Mouse (Mus musculus) thymus, adult 2 months (tissue): ENCODE results near the gene Defb15. TPM values are rescaled to one million over a fixed set of nuclear protein-coding genes. Genes with fewer than 3 reads are reported as not detected.
"Not testable (repeated sequence)": the region's sequence is repeated elsewhere in the genome, so short reads cannot be mapped to it uniquely, and the experiment has no call there.

Experiments
- DNase-seq: peaks from one replicate; pipeline ENCODE4 v3.0.0; 2021
- H3K27ac ChIP-seq: fragments of 200-500 bp; 2 replicates; pipeline ENCODE4 v1.5.1; 2012; ENCODE audit warnings: low read length, control low read depth; ENCODE audit not compliant: control insufficient read depth, insufficient read depth
- H3K27me3 ChIP-seq: fragments of 200-500 bp; 2 replicates; pipeline ENCODE4 v1.6.1; 2012; ENCODE audit warnings: mild to moderate bottlenecking, low read length, moderate library complexity, mixed read lengths; ENCODE audit not compliant: control insufficient read depth, insufficient read depth
- H3K36me3 ChIP-seq: fragments of 200-500 bp; 2 replicates; pipeline ENCODE4 v1.6.1; 2012; ENCODE audit warnings: mild to moderate bottlenecking, low read length, moderate library complexity; ENCODE audit not compliant: control insufficient read depth, insufficient read depth
- H3K4me1 ChIP-seq: fragments of 200-500 bp; replicated peaks from 2 replicates; pipeline ENCODE4 v1.6.1; 2012; ENCODE audit warnings: low read length; ENCODE audit not compliant: control insufficient read depth, insufficient read depth
- H3K4me3 ChIP-seq: fragments of 200-500 bp; 2 replicates; pipeline ENCODE4 v1.5.1; 2012; ENCODE audit warnings: mild to moderate bottlenecking, low read length, control low read depth, moderate library complexity; ENCODE audit not compliant: control insufficient read depth, insufficient read depth
- CTCF ChIP-seq: fragments of 200-500 bp; IDR thresholded peaks from 2 replicates; pipeline ENCODE4 v1.5.1; 2012; ENCODE audit warnings: mild to moderate bottlenecking, control low read depth, low read length, moderate library complexity, borderline replicate concordance; ENCODE audit not compliant: control insufficient read depth, poor library complexity, insufficient read depth; ENCODE audit errors: extremely low read depth
- POLR2A ChIP-seq: fragments of 200-500 bp; IDR thresholded peaks from 2 replicates; pipeline ENCODE4 v1.6.1; 2012; ENCODE audit warnings: mild to moderate bottlenecking, low read length, control low read depth, moderate library complexity; ENCODE audit not compliant: control insufficient read depth, poor library complexity, insufficient read depth; ENCODE audit errors: extremely low read depth
- WGBS: fragments of 180-500 bp; shearing (Covaris S2); methylation state at CpG from one replicate; pipeline ENCODE4 v1.1.7; 2018; 5-methylcytosine and 5-hydroxymethylcytosine counted together
- polyA plus RNA-seq: library from polyadenylated mRNA; depleted of rRNA; stranded (reverse); fragments of >200 nt; gene quantifications from 2 replicates; pipeline ENCODE4 v1.2.3, GENCODE M21; 2012; rRNA removed

Defb15 gene
- polyA plus RNA-seq, 1 experiment: not detected

DNA sequence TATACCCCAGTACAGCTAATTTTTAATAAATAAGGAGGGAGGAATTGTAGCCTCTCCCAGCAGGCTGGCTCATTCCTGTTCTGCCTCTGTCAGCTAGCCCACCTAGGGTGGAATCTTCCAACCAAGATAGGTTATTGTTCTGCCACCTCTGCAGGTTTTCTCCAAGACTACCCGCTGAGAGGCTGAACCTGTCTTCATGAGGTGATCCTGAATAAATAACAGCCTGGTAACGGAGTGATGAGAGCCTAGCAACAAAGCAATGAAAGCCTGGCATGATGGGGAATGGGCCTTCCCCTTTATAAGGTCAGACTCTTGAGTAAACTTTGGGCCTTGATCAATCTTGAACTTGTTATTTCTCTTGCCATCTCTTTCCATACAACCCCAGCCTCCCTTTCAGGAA lies 20.0 kb downstream of the Defb15 start:
- Histone ChIP-seq H3K27me3 (no peaks in the 10 kb centered on the region), H3K27ac (no peak overlapping the region), H3K36me3 (no peaks in the 10 kb centered on the region), H3K4me1 (no peaks in the 10 kb centered on the region), H3K4me3 (no peak overlapping the region)
- no peak for DNase-seq
- WGBS: 50% methylated on average over 2 of the region's 2 CpGs
- no peak for TF ChIP-seq CTCF
- TF ChIP-seq POLR2A: no peak

DNA sequence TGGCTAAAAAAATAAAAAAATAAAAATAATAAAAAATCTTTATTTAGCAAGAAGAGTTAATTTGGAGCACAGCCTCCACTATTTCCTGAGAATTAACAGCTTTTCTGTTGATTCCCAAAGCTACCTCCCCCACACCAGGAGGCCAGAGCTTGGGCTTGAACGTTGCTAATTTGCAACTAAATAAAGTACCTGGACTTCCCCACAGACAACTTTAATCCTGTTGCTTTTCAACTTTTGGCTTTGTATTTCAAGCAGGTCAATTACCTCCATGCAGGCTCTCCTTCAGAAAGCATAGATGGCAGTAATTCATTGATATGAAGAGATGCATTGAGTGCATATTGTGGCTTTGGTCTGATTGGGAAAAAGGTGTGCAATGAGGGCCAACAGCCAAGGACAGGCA lies 20.6 kb downstream of the Defb15 start:
- Histone ChIP-seq H3K27me3 (no peaks in the 10 kb centered on the region), H3K4me3 (no peak overlapping the region), H3K27ac (no peak overlapping the region), H3K36me3 (no peaks in the 10 kb centered on the region), H3K4me1 (no peaks in the 10 kb centered on the region)
- WGBS: 19% methylated on average over 1 of the region's 1 CpGs
- DNase-seq: no peak
- TF ChIP-seq CTCF (no peak), POLR2A (no peak)

DNA sequence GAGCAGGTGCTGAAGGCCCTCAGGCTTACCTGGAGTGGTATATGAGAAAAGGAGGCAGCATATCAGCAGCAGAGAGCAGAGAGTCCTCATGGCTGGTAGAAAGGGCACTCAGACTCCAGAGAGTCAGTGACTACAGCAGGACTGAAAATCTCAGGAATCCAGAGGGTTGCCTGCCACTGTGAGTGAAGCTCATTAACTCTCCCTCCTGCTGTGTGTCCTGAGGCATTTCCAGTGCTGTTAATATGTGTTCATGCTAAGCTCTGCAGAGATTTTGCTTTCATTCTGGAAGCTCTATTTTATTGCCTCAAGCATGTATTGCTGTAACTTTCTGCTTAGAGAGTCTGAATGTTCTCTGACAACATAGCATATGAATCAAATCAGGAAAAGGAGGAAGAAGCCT lies 26.2 kb downstream of the Defb15 start, which contains the start of gene Defb11:
Gene Defb11 (minus strand): TSS at position 123 of the 400 bp plus-strand sequence.
- H3K36me3 ChIP-seq, H3K27me3 ChIP-seq, H3K4me1 ChIP-seq, H3K27ac ChIP-seq, H3K4me3 ChIP-seq, DNase-seq: not testable (repeated sequence)

DNA sequence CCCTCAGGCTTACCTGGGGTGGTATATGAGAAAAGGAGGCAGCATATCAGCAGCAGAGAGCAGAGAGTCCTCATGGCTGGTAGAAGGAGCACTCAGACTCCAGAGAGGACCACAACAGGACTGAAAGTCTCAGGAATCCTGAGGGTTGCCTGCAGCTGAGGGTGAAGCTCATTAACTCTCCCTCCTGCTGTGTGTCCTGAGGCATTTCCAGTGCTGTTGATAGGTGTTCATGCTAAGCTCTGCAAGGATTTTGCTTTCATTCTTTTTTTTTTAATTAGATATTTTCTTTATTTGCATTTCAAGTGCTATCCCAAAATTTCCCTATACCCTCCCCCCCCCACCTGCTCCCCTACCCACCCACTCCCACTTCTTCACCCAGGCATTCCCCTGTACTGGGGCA lies 47.2 kb downstream of the Defb15 start, which contains the start of gene Defb9:
Gene Defb9 (minus strand): TSS at position 101 of the 400 bp plus-strand sequence.
- not testable (repeated sequence) for H3K27ac ChIP-seq, H3K4me1 ChIP-seq, DNase-seq, H3K27me3 ChIP-seq, H3K4me3 ChIP-seq, H3K36me3 ChIP-seq

Other genes with a start within 250 kb of the Defb15 start
- gene AY761184, start 229.1 kb downstream of the Defb15 start, polyA plus RNA-seq: 0.36 TPM in 1 of 2 replicates, not detected in the other
- 0.50 and 0.77 TPM in 2 replicates for gene Defa24, start 198.2 kb downstream of the Defb15 start, polyA plus RNA-seq
- gene Defb50, start 109.2 kb downstream of the Defb15 start, polyA plus RNA-seq: not detected in 2 replicates
- gene Defb2, start 92.8 kb downstream of the Defb15 start, polyA plus RNA-seq: not detected in 2 replicates
- not detected in 2 replicates for gene Defb10, start 73.8 kb downstream of the Defb15 start, polyA plus RNA-seq
- not detected in 2 replicates for gene Defb9, start 47.3 kb downstream of the Defb15 start, polyA plus RNA-seq
- gene Defb11, start 26.3 kb downstream of the Defb15 start, polyA plus RNA-seq: not detected in 2 replicates
- gene Defb35, start 5.6 kb upstream of the Defb15 start, polyA plus RNA-seq: not detected in 2 replicates
- not detected in 2 replicates for gene Defb13, start 14.1 kb upstream of the Defb15 start, polyA plus RNA-seq
- gene Fam90a1a, start 26.0 kb upstream of the Defb15 start, polyA plus RNA-seq: not detected in 2 replicates
- not detected in 2 replicates for gene Ccdc70, start 37.1 kb upstream of the Defb15 start, polyA plus RNA-seq
- 1.5 and 1.8 TPM in 2 replicates for gene Atp7b, start 127.6 kb upstream of the Defb15 start, polyA plus RNA-seq
- 3.7 and 4.0 TPM in 2 replicates for gene Alg11, start 128.0 kb upstream of the Defb15 start, polyA plus RNA-seq
- gene Nek5, start 192.3 kb upstream of the Defb15 start, polyA plus RNA-seq: 0.06 and 0.11 TPM in 2 replicates
- gene Nek3, start 233.7 kb upstream of the Defb15 start, polyA plus RNA-seq: 1.2 and 1.8 TPM in 2 replicates